Mouse (Mus musculus) ES-E14 (cell line): ENCODE data around the gene Cactin.

Experiments used
- HCFC1 ChIP-seq: IDR thresholded peaks from 2 replicates; pipeline ENCODE4 v1.6.1; 2012; ENCODE audit warnings: low read length, inconsistent platforms, borderline replicate concordance; ENCODE audit not compliant: insufficient read depth
- ZC3H11A ChIP-seq: IDR thresholded peaks from 2 replicates; pipeline ENCODE4 v1.6.1; 2012; ENCODE audit warnings: low read depth, mild to moderate bottlenecking, inconsistent platforms, low read length, borderline replicate concordance
- ZNF384 ChIP-seq: IDR thresholded peaks from 2 replicates; pipeline ENCODE4 v1.6.1; 2012; ENCODE audit warnings: low read depth, low read length, inconsistent platforms

GRCm38 (mm10) chr10:81358841-81359240, 37.9 kb downstream of the Cactin start:
- TF ChIP-seq ZNF384 (no peak), ZC3H11A (no peak), HCFC1 (no peak)
